Mouse (Mus musculus) G1E-ER4 (cell line): ENCODE measurements around the gene Gpha2. TPM values are rescaled to one million over a fixed set of nuclear protein-coding genes. Genes with fewer than 3 reads are reported as not detected.

Experiments used
- GATA1 ChIP-seq: IDR thresholded peaks from one replicate; pipeline ENCODE4 v1.8.0; 2012; ENCODE audit warnings: low read length, inconsistent platforms
- polyA plus RNA-seq: library from polyadenylated mRNA; stranded (reverse); fragments of >175 nt; gene quantifications from 2 replicates; pipeline ENCODE4 v1.2.3, GENCODE M21; 2012

Gene Gpha2
- not detected in 2 replicates for polyA plus RNA-seq

- TF ChIP-seq GATA1, result no peak
Measured at GRCm38 (mm10) chr19:6226135-6226534, at the start of gene Gpha2. Gpha2 (plus strand) TSS chr19:6226380.

GRCm38 (mm10) chr19:6178775-6179174, 47.4 kb upstream of the Gpha2 start:
- no peak for TF ChIP-seq GATA1

- TF ChIP-seq GATA1, result no peak
Measured at GRCm38 (mm10) chr19:6181629-6182028, 44.6 kb upstream of the Gpha2 start.

GRCm38 (mm10) chr19:6182534-6182933, 43.6 kb upstream of the Gpha2 start:
- TF ChIP-seq GATA1, result no peak

GRCm38 (mm10) chr19:6184131-6184530, 42.0 kb upstream of the Gpha2 start, which contains the start of gene Majin:
Majin (plus strand) TSS chr19:6184388.
- TF ChIP-seq GATA1, result no peak

- TF ChIP-seq GATA1, result no peak
Measured at GRCm38 (mm10) chr19:6204265-6204664, 21.9 kb upstream of the Gpha2 start.

- no peak for TF ChIP-seq GATA1
Measured at GRCm38 (mm10) chr19:6206716-6207115, 19.5 kb upstream of the Gpha2 start.

GRCm38 (mm10) chr19:6216046-6216705, 10.0 kb upstream of the Gpha2 start:
- TF ChIP-seq GATA1, result no peak

GRCm38 (mm10) chr19:6218606-6219005, 7.6 kb upstream of the Gpha2 start:
- TF ChIP-seq GATA1, result no peak

GRCm38 (mm10) chr19:6226763-6227162, 583 bp downstream of the Gpha2 start:
- no peak for TF ChIP-seq GATA1

GRCm38 (mm10) chr19:6227864-6228263, 1.7 kb downstream of the Gpha2 start:
- no peak for TF ChIP-seq GATA1

- TF ChIP-seq GATA1, result no peak
Measured at GRCm38 (mm10) chr19:6230411-6230810, 4.2 kb downstream of the Gpha2 start.

- TF ChIP-seq GATA1, result no peak
Measured at GRCm38 (mm10) chr19:6231036-6231435, 4.9 kb downstream of the Gpha2 start.

GRCm38 (mm10) chr19:6233647-6234046, 7.5 kb downstream of the Gpha2 start:
- TF ChIP-seq GATA1, result no peak

- TF ChIP-seq GATA1, result no peak
Measured at GRCm38 (mm10) chr19:6234337-6235083, 8.3 kb downstream of the Gpha2 start.

GRCm38 (mm10) chr19:6235084-6236052, 9.2 kb downstream of the Gpha2 start, which contains the start of gene Ppp2r5b:
Ppp2r5b (minus strand) TSS chr19:6235872.
- TF ChIP-seq GATA1, result no peak
